Mouse (Mus musculus) CD4-positive helper T cell, adult 2 months (primary cell): ENCODE data around the gene Tacc3.

ENCODE experiments used
- DNase-seq: peaks from one replicate; pipeline ENCODE4 v3.0.0-alpha.2; 2012; ENCODE audit warnings: low read depth, missing footprints, low spot score

Gene Tacc3

DNA sequence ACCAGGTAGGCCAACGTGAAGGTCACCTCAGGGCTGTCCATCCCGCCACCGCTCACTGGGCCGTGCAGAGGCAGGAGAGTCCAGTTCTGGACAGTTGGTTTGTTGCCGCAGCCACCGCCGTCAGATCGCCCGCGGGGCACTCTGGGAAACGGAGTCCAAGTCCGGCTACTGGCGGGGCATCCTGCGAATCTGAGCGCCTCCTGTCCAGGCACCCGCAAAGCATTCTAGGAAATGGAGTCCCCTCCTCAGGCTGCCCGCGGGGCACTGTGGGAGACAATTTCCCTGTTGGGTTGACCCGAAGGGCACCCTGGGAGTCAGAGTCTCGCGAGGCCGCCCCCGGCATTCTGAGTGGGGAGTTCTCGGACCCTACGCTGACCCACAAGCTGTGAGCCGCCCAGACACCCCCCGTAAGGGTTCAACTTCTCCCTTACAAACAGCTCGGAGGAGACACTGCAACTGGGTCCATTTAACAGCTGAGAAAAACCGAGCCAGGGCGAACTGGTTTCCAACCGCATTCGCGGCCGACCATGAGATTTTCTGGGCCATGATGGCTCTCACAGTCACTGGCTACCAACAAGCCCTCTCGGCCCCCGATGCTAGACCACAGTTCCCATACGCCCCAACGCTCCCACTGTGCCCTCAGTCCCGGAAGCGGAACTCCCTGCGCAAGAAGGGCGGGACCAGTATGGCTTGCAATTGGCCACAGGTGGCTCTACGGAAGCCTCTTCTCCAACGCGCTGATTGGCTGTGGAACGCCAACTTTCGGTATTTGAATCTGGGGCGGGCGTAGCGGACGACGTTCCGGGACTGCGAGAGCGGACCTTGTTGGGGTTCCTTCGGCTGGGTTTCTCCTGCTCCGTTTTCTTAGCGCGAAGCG, at the start of gene Tacc3, which contains the start of gene Tmem129:
Gene Tacc3 (plus strand): TSS at position 342 of the 877 bp plus-strand sequence.
Gene Tmem129 (minus strand): TSS at position 630 of the 877 bp plus-strand sequence.
- peak; percentile 98 for DNase-seq

DNA sequence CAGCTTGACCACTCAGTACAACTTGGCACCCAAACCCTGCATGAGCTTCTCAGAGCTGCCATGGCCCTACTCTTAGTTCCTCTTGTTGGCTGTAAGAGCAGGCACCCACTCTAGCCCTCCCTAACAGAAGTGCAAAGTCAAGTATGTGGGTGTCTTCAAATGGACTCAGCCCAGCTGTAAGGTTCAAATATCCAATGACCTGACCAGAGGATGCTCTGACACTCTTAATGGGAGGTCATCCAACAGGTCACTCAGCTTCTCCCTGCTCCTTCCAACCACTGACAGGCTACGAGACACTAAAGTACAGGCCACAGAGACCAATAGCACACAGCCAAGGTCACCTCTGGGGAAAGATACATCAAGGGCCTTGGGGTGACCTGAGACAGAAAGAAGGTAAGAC, 48.7 kb upstream of the Tacc3 start:
- DNase-seq = no peak

DNA sequence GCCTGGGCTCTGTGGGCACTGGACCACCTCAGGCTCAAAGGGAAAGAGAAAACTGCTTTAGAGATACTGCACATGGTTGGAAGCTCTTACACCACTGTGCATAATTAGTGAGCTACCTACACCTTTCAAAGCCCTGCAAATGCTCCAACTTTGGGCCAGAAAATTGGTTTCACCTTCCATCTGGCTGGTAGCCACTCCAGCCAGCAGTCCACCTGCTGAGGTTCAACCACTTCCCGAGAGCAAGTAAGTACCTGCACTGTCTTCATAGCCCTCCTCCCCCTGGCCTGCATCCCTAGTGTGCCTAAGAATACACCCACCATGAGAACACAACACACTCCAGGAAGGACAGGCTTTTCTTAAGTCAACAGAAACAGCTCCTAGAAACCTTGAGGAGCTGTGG, 46.1 kb upstream of the Tacc3 start:
- DNase-seq = no peak

DNA sequence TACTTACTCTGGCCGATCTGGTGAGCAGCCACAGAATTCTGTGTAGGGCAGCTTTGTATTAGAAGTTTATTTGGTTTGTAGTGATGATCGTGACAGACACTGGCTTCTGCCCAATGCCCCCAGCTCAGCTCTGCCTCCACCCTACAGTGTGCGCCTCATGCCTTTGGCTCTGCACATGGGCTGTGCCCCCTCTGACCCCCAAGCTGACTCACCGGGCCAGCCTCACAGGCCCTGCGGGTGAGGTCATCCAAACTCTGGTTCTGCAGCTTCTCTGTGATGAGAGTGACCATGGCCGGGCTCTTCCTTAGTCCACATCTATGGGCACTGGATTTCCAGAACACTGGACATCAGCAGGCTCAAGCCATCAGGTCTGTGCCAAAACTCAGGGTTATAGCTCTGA, 43.5 kb upstream of the Tacc3 start:
- DNase-seq = no peak

DNA sequence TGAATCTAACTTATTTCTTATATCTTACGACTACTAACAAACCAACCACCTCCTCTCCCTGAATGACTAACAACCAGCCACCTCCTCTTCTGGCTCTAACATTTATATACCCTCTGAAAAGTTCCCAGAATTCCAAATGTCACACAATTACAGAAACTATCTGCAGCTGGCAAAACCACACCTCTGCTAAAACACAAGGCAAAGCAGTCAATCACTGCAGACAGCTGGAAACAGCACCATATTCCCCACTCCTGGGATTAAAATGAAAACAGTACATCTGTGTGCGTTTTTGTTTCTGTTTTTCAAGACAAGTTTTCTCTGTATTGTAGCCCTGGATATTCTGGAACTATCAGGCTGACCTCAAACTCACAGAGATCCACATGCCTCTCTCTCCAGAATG, 35.3 kb upstream of the Tacc3 start:
- no peak for DNase-seq

DNA sequence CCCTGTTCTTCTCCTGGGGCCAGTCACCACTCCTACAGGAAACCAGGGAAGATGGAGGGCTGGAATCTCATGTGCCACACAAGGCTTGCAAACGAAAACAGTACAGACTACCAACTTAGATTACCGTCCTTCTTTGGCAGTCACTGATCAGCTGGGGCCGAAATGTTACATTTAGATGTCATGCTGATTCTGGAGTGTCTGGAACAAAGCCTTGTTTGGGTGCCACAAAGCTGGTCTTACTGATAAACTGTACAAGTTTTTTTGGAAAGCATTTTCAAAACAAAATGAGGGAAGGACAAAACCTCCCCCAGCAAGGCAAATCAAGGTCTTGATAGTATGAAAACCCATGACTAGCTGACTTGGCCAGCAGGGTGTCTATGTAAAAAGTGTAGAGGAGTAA, 34.2 kb upstream of the Tacc3 start:
- no peak for DNase-seq

DNA sequence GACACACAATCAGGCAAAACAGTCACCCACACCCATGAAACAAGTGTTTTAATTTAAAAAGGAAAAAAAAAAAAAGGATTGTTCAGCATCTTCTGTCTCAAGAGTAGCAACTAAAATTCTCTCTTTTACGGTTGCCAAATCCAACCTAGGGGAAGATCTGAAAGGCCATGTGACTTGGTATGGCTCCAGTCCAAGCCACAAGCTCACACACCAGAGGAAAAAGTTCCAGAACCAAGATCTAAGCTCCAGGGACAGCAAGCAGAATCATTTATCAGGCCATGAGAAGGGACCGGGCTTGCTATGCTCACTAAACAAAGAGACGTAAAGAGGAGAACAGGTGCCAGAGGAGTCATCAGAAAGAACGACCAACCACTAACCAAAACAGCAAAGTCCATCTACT, 30.0 kb upstream of the Tacc3 start:
- DNase-seq = peak; percentile 42

DNA sequence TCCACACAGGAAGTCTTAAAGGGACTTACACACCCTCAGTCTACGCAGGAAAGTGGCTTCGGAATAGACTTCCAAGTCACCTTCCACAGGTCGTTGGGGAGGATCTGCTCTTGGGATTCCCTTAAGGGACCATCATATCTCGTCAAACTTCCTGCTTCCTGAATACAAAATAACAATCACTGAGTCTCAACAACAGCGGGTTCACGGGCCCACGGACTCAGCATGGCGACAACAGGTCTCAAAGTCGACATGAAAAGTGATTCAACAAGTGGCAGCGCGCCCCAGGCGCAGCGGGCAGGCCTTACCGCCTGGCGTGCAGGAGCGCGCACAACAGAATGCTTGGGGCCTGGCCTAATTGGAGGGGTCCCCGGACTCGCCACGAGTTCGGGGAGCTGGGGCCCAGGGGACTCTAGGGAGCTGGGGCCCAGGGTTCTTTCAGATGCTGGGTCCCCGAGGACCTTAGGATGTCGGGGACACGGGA, 29.1 kb upstream of the Tacc3 start:
- peak; percentile 83 for DNase-seq

DNA sequence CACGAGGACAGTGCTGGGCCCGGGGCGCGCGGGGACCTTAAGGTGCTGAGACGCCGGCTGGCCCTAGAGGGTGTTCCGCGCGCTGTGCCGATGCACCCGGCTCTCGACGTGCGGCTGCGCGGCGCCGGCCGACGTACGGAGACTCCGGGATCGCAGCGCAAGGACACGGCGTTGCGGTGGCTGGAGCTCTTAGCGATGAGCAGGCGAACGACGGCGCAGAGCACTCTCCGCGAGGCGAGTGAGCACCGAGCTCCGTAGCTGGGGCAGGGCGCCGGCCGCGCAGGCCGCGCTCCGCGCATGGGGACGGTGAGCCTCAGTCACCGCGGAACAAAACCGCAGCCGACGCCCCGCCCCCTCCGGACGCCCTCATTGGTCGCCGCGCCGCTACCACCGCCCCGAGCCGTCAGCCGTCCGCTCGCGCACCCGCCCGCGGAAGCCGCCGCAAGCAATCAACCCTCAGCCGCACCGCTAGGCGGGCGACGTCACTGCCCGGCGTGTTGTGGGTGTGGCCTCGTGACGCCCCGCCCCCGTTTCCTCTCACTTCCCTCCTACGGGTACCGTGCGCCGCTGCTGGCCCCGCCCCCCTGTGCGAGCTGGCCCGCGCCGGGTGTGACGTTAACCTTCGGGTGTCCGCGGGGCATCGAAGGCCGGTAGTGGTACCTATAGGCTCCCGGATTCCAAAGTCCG, 28.5 kb upstream of the Tacc3 start, which contains the start of the genes Fam53a and Gm9903:
Gene Fam53a (minus strand): TSS at position 335 of the 687 bp plus-strand sequence.
Gene Gm9903 (plus strand): TSS at position 625 of the 687 bp plus-strand sequence.
- DNase-seq = peak; percentile 99

DNA sequence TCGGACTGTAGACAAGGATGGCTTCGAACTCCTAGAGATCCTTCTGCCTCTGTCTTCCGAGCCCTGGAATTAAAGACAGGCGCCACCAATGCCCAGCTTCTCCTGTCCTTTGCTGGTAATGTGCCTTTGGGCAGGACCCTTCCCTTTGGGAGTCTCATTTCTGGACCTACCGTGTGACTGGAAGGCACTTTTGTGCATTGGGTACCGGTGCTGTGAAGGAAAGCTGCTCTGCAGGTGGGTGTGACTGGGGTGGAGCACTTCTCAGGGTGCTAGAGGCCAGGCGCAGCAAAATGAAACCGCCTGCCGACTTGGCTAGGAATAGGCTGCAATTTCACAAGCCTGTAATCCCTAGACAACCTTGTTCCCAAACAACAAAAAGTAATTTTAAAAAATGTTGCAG, 27.9 kb upstream of the Tacc3 start:
- peak; percentile 69 for DNase-seq

DNA sequence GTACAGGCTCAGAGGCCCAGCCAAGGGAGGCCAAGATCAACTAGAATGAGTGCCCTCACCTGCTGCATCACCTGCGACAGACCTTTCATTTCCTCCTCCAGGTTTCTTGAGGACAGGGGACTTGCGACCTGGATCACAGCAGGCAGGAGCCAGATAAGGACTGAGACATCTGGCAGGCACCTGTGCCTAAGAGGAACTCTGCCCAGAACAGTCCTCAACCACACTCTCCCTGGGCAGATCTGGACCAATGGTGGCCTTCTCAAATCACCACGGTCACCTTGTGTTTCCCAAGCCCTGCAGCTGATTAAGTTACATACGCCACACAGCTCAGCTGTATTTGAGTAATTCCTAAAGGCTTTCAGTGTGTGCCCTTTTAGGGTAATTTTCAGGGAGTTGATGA, 27.3 kb upstream of the Tacc3 start:
- no peak for DNase-seq

DNA sequence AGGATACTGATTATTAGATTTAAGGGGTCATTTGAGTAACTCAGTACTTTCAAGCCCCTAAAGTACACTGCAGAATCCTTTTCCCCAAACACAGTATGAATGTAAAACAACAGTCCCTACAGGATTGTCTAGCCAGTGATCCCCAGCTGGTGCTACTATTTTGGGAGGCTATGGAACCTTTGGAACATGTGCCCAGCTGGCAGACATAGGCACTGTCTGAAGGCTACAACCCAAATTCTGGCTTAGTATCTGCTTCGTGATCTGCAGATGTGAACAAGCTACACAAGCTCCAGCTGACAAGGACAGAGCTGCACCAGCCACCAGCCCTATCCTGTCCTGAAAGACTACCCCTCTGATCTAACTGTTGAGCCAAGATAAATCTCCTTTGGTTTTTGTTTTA, 25.4 kb upstream of the Tacc3 start:
- no peak for DNase-seq

DNA sequence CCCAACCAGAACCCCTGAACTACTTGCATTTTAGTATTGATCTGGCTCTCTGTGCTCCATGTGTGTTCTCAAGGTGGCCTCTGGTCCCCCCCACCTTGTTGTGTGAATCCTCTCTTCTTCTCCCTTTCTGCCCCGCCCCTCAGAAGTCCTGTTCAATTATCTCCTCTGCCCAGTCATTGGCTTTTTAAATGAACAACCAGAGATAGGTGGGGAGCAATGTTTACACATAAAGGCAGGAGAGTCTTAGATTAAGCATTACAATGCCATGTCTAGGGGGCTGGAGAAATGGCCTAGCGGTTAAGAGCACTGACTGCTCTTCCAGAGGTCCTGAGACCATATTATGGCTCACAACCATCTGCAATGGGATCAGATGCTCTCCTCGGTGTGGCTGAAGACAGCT, 22.6 kb upstream of the Tacc3 start:
- DNase-seq = no peak

DNA sequence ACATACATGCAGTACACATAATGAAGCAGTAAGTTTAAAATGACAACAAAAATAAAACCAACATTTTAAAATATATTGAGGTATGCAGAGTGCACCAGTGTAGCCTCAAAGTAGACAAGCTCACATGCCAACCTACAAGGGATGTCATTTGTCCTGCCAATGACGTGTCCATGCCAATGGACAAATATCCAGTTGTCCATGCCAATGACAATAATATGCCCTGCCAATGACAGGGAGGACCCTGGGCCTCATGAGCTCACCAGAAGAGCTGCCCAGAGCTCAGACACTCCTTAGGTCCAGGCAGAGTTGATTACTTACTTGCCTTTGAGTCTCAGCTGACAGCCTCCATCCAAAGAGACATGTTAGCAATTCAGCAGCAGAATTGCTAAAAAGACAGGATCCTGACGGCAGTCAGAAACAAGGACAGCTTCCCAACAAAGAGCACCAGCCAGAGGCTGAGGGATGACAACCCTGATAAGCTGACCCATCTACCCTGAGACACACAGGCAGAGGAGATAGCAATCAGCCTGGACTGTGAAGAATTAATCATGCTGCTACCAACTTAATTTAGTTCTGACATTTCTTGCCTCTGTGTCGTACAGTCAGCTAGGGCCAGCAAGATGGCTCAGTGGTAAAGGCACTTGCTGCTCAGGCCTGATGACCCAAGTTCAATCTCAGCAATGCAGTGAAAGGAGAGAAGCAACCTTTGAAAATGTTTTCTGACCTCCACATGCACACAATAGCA, 20.1 kb upstream of the Tacc3 start:
- DNase-seq = no peak

DNA sequence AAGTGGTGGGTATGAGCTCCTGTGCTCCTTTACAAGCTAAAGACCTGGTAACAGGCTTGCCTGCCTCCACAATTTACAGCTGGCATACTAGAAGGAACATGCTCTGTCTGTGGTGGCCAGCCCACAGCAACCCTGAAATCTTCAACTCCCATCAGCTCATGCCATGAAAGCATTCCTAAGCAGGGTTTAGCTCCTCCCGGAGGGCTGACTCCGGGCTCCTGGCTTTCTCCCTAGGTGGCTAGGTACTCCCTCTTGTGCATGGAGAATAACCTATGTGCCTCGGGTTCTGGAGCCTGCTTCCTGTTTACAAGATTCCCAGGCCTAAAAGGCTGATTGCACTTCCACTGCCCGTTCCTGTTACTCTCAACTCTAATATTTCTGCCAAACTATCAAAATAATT, 19.1 kb upstream of the Tacc3 start:
- DNase-seq = no peak

DNA sequence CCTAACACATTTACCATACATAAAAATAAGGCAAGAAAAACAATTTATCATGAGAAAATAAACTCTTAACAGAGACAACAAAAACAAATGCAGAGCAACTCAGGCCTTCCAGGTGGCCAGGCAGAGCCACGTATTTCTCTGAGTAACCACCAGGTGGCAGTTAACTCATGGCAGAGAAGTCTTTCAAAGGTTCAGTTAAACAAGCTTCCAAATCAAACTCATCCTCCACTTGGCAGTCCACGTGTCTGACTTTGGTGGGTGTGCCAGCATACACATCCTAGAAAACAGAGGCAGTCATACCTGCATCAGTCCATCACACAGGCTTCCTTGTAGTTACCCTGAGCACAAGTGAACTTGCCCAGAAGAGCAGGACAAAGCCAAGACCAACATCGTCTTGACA, 17.3 kb upstream of the Tacc3 start:
- peak; percentile 63 for DNase-seq

DNA sequence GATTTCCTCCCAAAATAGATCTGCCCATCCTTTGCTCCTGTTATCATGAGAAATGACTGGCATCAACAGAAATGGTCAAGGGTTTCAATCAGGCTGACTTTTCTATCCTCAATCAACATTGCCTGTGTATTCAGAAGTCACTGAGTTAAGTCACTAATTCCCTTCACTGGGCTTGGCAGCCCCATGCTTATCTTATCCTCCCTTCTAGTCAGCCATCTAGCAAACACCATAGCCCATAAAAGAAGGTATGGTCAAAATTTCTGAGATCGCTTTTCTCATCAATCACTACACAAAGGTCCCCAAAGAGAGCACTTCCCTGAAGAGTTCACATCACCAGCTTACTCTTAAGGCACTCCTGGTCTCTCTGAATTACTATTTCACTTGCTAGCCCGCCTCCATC, 6.9 kb upstream of the Tacc3 start:
- no peak for DNase-seq

DNA sequence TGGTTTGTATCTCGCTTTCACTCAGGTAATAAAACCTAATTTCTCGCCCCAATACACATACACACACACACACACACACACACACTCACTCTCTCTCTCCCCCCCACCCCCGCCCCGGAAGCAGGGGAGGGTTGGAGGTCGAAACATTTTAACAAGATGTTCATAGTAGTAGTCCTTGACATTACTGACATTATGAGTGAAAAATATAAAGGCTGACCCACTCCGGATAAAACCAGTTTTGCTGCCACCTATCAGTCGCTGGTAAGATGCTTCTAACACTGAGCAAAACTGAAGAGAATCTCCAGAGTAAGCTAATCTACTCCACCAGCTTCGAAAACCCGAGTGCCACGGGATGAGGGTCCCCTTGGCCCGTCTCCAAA, 6.4 kb upstream of the Tacc3 start:
- peak; percentile 75 for DNase-seq

DNA sequence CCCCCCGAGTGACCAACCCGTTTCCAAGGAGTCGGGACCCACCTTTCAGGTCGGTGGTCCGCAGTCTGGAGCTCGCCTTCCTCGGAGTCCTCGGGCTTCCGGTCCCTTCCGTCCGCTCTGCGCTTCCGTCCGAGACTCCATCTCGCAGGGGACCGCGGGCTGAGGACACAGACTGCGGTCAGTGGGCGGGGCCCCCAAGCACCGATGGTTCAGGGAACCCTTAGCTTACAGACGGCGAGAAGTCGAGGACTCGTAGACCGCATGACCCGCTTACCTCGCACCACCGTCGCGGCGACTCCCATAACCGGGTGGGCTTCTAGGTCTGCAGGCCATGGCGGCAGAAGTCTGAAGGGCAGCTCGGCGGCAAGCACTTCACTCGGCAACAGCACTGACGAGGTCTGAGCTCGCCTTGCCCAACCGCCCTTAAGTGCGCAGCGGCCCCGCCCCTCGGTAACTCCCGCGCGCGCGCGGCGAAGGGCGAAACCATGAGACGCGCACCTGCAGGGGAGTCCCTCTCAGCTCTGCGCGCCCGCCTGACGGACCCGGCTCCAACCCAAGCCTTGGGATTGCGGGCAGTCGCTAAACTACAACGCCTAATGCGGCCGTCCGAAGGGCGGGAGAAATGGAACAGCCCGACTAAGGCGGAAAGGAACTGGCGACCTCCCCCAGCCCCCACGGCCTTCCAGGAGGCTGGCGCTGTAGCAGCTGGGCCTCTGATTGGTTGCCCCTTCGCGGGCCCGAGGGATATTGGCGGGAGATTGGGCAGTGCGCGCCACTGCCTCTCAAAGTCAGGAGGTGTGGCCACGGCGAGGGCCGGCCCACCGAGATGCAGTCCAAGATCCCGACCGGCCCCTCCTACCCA, 5.8 kb upstream of the Tacc3 start, which contains the start of gene Slbp:
Gene Slbp (minus strand): TSS at position 654 of the 862 bp plus-strand sequence.
- peak; percentile 95 for DNase-seq

DNA sequence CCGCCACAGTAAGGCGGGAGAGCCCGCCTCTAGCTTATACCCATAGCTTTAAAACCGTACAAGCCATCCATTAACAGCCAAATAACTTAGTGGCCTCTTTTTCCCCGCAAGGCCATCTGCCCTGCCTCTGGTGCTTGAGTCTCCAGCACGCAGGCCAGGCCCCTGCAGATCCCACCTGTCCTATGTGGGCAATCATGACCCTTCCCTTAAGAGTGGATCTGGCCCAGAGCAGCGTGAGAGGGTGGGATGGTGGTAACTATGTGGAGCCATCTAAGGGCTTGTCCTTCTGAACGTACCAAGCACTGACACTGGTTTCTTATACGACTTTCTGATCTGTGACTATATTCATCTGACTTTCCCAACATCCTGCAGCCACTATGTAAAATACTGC, 5.2 kb upstream of the Tacc3 start:
- no peak for DNase-seq

DNA sequence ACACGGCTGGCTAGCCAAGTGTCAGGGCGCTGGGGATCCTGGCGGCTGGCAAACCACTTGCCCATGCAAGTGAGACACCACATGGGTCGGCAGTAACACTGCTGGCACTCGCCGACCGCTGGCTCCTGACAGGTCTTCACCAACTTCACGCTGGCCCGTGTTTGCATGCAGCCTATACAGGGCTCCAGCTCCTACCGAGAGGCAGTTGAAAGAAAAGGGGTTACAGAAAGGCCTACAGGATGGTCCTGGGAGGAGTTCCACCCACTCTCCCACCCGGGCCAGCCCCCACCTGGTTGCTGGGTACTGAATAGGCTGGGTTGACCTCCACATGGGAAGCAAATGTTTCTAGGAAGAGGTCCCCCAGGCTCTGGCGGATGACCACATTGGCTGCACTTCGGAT, 3.5 kb upstream of the Tacc3 start:
- no peak for DNase-seq
